Mouse (Mus musculus): Measurements from ENCODE around the gene Cybrd1. TPM values are rescaled to one million over a fixed set of nuclear protein-coding genes. Genes with fewer than 3 reads are reported as not detected.

Cybrd1 gene
- polyA plus RNA-seq, 1 experiment from 2014 or later, result 5.5 TPM

Other genes with a start within 250 kb of the Cybrd1 start
- 32.0 and 33.0 TPM in 2 replicates for gene Dcaf17, start 62.6 kb upstream of the Cybrd1 start, polyA plus RNA-seq (2015; fragmentation: Nextera tagmentation; extraction: Ambion mirVana)
- 10.3 and 11.1 TPM in 2 replicates for gene Mettl8, start 62.3 kb upstream of the Cybrd1 start, polyA plus RNA-seq (2015; fragmentation: Nextera tagmentation; extraction: Ambion mirVana)
- gene Dync1i2, start 93.8 kb downstream of the Cybrd1 start, polyA plus RNA-seq (2015; fragmentation: Nextera tagmentation; extraction: Ambion mirVana), result 145 and 167 TPM in 2 replicates
- gene Slc25a12, start 249.8 kb downstream of the Cybrd1 start, polyA plus RNA-seq (2015; fragmentation: Nextera tagmentation; extraction: Ambion mirVana), result 125 and 129 TPM in 2 replicates

Data from hindbrain, embryonic 16.5 days (tissue).